Mouse (Mus musculus) brain, adult 2 months (tissue): Measurements from ENCODE around the gene Ttc30a1.
A peak's percentile ranks its signal among the peaks of the same experiment; 100 is the strongest.

Source experiments
- DNase-seq: peaks from one replicate; pipeline ENCODE4 v3.0.0; 2011; ENCODE audit warnings: low read depth, low spot score

Gene Ttc30a1

DNA sequence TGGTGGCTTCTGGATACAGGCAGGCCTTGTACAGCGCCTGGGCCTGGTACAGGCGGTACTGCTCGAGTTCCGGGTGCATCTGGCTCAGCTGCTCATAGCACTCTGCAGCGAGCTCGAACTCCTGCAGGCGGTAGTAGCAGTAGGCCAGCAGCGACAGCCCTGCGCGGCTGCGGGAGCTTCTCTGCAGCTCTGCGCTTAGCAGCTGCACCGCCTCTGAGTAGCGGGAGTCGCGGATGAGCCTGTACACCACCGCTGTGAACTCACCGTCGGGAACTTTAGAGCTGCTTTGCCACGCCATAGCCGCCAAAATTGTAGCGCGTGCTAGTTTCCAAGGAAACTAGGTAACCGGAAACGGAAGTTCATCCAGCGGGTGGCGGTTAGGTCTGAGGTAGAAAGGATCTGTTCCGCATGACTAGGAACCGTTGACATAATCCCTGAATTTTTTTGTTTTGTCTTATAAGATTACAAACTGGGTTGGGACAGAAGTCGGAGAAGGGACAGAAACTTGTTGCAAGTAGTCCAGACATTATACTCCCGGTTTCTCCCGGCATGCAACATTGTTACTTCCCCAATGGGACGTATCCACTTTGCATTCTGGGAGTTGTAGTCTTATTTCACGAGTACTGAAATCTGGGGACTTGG, at the start of gene Ttc30a1:
Gene Ttc30a1, minus strand, starts transcription at position 528 of the 642 bp plus-strand sequence.
- peak; percentile 92 for DNase-seq

GRCm38 (mm10) chr2:76030080-76030479, 48.3 kb upstream of the Ttc30a1 start:
- peak; percentile 91 for DNase-seq

DNA sequence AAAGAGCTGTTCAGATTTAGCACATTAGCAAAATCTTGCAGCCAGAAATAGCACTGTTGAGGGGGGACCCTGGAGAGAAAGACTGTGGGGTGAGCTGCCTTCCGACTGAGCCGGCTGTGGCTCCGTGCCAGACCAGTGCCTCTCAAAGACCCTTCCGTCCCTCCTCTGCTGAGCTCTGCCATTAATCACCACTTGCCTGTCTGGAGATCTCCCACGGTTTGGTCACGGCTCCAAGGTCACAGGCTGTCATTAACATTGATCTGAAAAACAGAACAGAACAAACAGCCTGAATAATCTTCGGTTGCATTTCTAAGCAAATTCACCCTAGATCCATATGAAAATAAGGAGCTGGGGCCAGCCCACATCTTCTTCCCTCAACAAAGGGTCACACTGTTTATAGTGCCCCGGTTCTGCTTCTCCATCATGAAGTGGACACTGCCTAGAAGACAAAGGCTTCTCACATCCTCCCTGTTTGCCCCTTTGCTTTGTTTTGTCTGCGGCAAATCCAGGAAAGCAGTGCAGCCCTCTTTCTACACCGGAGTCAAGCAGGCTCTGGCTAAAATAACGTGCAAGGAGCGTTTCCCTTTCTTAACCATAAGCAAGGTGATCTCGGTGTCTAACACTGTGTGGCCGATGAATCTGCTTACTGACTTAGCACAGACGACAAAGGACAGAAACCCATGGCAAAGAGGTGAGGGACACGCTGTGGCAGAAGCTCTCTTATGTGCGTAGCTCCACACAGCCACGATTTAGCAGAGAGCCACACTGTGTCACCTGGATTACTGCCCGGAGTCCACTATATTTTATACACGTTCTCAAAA, 47.5 kb upstream of the Ttc30a1 start:
- DNase-seq: peak; percentile 68

DNA sequence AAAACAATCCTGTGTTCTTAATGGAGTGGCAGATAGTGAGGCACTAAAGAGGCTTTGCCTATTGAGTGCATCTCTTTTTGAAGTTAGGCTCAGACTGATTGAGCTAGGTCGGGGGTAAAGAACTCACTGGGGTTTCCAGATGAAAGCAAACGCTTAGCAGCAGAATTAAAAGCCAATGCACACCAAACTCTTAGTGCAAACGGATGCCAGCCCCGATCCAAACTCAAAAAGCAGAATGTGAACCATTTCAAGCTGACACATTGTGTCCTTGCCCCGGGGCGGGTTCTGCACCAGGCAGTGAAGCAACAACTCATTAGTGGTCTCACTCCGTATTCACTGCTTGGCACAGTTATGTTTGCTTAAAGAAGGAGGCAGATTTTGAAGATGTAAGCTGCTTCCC, 35.1 kb upstream of the Ttc30a1 start:
- DNase-seq: peak; percentile 20

DNA sequence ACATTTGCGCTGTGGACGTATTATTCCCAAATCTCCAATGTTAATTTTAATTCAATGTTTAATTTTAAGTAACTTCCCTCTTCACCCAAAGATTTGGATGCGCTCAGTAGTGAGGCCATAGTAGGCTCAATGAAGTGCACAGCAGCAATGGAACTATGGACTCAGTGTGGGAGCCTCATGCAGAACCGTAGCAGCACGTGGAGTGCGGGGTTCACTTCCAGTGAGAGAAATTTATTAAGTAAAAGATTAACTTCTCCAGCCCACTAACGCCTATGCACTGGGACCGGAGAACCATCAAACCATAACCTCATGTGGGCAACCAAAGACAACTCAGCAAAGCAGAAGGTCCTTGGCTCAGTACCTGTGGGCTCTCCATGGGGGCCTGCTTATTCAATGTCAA, 34.4 kb upstream of the Ttc30a1 start:
- no peak for DNase-seq

DNA sequence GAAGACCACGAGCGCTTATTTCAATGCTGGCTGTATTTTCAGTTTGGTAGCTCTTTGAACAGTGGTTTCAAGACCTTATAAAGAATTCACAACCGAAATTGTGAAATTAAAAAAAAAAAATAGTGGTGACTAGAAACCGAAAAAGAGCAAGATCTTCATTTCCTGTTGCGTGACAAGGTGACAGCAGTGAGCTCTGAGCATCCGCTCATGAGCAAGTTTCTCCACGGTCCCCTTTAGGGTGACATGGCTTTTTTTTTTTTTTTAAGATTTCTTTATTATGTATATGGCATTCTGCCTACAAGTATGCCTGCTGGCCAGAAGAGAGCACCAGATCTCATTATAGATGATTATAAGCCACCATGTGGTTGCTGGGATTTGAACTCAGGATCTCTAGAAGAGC, 33.7 kb upstream of the Ttc30a1 start:
- no peak for DNase-seq

- no peak for DNase-seq
Measured at GRCm38 (mm10) chr2:76014659-76015058, 32.9 kb upstream of the Ttc30a1 start.

- DNase-seq: no peak
Measured at GRCm38 (mm10) chr2:76006194-76006593, 24.4 kb upstream of the Ttc30a1 start.

DNA sequence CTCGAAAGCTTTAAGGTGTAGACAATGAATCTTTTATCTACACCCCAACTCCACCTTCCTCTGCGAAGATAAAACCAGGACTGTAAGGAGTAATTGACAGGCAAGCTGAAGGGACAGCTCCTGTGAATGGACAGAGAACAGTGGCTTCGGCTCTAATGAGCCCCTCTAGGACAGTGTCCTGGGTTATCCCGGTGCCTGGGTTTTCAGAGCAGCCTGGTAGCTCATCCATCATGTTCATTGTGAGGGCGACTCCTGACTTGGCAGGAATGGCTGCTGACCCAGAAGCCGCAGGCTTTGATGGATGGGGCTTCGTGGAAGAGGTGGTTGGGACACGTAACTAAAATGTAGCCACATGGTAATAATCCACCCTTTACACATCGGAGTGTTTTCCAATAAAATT, 21.1 kb upstream of the Ttc30a1 start:
- DNase-seq: no peak

DNA sequence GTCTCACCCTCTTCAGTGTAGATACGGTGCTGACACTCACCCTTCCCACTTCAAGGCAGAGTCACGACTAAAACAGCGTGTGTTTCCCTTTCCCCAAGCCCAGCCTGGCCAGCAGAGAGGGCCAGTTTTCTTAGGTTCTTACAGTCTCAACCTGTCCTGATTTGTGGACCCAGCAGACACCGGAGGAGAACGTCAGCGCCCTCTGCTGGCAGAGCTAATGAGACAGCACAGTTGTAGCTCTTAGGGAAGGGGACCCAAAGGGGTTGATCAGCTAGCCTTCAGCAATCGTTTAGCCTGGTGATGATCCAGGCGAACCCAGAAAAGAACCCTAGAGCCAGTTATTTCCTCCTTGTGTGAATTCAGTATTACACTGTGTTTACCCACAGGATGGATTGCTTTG, 19.6 kb upstream of the Ttc30a1 start:
- peak; percentile 76 for DNase-seq

GRCm38 (mm10) chr2:75999636-76000035, 17.9 kb upstream of the Ttc30a1 start:
- no peak for DNase-seq

GRCm38 (mm10) chr2:75998692-75999091, 16.9 kb upstream of the Ttc30a1 start:
- DNase-seq: peak; percentile 86

- peak; percentile 16 for DNase-seq
Measured at GRCm38 (mm10) chr2:75997726-75998125, 16.0 kb upstream of the Ttc30a1 start.

DNA sequence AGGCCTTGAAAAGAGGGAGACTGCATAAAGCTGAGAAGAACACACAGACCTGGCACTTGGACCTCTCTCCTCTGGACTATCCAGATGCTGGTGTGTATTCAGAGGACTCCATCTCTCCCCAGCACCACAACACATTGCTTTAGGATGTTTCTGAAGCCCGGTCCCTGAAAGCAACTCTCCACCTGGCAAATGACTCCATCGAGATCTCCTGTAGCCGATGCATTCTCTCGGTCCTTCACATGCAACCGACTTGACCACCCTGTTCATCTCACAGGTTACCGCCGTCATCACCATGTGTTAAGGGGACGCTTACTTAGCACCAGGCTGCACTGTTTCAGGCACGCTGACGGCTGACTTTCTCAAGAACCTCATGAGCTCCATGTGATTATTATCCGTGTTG, 13.1 kb upstream of the Ttc30a1 start:
- no peak for DNase-seq

GRCm38 (mm10) chr2:75991581-75992205, 9.9 kb upstream of the Ttc30a1 start:
- no peak for DNase-seq

DNA sequence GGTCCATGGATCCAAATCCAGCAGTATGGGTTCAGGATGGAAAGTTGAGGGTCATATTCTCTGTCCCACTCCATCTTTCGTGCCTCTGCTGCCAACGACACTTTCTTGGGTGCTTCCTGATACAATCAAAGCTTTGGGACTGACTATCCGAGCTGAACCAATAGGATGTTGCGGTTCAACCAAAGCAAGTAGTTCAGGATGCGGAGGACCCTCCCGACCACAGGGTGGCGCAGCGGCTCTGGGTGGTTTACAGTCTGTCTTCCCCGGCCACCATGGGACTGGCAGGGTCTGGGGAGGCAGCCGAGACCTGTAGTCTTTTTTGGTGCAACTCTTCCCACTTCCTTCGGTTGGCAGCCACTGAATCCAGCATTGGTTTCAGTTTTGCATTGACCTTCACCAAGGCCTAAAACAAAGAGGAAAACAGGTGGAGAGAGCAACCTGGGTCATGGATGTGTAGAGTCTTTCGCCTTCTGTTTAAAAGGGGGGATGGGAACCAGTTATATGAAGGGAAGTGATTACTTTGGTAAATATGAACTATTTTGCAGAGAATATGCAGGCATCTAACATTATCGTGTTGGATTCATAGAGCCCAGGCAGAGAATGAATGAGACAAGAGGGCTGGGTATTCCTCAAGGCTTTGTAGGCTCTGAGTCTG, 9.2 kb upstream of the Ttc30a1 start:
- peak; percentile 45 for DNase-seq

DNA sequence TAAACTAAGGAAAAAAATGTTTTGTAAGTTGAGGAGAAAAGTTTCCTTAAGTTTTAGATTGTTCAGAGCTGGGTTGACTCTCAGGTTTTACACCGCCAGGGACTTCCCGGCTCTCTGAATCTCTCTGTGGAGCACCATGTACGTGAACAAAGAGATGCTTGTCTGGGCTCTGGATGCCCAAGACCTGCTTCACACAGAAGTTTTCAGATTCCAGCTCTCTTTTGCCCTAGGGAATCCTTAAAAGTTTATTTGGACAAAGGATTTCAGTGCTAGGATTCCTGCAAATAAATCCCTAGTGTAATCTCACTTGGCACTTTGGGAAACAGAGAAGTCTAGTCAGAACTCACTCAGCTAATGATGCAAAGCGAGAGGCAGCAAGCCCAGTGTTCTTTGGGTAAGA, 7.9 kb upstream of the Ttc30a1 start:
- DNase-seq: no peak

GRCm38 (mm10) chr2:75988779-75989363, 7.1 kb upstream of the Ttc30a1 start:
- DNase-seq: peak; percentile 47

- peak; percentile 58 for DNase-seq
Measured at GRCm38 (mm10) chr2:75988378-75988777, 6.6 kb upstream of the Ttc30a1 start.

DNA sequence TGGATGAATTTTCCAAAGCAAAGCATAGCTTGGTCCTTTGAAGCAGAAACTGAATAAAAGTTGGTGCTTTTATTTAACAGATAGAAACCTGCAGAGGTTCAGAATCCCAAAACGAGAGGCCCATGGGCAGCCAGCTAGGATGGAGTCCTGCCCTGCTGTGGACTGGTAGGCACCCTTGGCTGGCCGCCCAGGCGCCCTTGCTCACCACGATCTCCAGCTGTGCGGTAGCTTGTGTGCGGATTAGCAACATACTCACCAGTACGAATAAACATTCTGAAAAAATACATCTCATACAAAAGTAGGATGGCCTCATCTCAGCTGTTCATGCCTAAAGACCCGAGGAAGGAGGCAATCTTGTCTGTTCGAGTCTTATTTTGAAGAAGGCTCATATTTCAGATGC, 6.0 kb upstream of the Ttc30a1 start:
- DNase-seq: no peak

GRCm38 (mm10) chr2:75985124-75985523, 3.4 kb upstream of the Ttc30a1 start:
- DNase-seq: peak; percentile 89

DNA sequence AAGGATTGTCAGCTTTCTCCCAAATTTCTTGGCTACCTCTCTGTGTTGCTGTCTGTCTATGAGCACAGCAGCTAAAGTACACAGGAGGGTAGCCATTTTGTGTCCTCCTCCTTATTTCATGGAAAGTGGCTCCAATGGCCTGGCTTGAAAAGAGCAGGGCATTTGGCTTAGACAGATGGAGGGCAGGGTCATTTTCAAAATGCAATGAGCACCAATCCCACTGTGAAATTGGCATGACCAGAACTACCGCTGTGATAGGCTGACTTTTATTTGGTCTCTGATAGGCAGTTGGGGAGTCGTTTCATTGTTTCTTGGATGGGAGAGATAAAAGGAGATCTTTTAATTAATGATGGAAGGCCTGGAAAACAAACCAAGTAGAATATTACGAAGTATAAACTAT, 2.1 kb upstream of the Ttc30a1 start:
- DNase-seq: no peak
